Mouse (Mus musculus) spleen, postnatal 36 days (tissue): ENCODE measurements around the gene Sesn3.
"Not testable (repeated sequence)": the region's sequence is repeated elsewhere in the genome, so short reads cannot be mapped to it uniquely, and the experiment has no call there.

Experiments used
- DNase-seq, 2 experiments: peaks; one replicate each; pipeline ENCODE4 v3.0.0; 2022; ENCODE audit warnings: low spot score in 2 of 2, mixed read lengths in 1 of 2

Gene Sesn3

GRCm38 (mm10) chr9:14274986-14275720 is at the start of gene Sesn3:
Gene Sesn3, plus strand, starts transcription at chr9:14275067.
- DNase-seq: peak; percentile 89

DNA sequence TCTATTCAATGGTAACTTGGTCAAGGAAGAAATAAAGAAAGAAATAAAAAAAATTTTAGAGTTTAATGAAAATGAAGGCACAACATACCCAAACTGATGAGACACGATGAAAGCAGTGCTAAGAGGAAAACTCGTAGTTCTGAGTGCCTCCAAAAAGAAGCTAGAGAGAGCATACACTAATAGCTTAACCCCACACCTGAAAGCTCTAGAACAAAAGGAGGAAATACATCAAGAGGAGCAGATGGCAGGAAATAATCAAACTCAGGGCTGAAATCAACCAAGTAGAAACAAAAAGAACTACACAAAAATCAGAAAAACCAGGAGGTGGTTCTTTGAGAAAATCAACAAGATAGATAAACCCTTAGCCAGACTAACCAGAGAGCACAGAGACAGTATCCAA is 47.8 kb upstream of the Sesn3 start:
- DNase-seq: not testable (repeated sequence)

- no peak for DNase-seq
Observed at GRCm38 (mm10) chr9:14233702-14234373, 41.0 kb upstream of the Sesn3 start.

DNA sequence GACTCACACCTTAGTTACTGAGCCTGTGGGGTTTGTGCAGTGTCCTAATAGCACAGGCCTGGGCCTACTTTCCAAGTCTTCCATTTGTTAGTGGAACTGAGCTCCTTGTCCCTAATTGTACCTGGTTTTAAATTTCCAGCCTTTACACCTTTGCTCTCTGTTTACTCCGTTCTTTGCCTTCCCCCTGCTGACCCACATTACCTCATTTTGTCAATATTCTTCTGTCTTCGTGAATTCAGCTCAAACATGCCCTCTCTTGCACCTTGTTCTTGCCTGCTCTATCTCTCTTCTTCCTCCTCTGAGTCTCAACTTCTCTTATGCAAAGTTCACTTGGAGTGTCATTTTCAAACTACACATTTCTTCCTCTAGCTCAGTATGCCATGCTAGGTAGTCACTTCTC is 39.6 kb upstream of the Sesn3 start:
- no peak for DNase-seq

GRCm38 (mm10) chr9:14241003-14241402 is 33.9 kb upstream of the Sesn3 start:
- DNase-seq: not testable (repeated sequence)

GRCm38 (mm10) chr9:14242308-14242707 is 32.6 kb upstream of the Sesn3 start:
- DNase-seq: no peak

DNA sequence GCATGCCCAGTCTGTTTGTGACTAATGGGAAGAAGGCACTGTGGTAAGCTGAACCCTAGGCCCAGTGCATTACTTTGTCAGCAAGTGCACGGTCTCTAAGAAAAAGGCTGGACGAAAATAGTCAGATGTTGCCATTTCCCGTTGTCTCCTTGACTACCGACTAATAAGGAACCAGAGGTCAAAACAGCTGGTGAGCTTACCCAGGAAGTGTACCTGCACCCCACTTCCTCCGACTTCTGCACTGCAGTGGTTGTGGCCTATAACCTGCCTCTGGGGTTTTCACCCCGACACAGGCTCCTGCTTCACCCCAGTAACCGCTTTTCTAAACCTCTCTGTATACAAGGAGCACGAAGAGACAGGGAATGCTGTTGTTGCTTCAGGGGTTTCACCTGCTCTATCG is 30.3 kb upstream of the Sesn3 start:
- peak; percentile 80 to 81 for DNase-seq

DNA sequence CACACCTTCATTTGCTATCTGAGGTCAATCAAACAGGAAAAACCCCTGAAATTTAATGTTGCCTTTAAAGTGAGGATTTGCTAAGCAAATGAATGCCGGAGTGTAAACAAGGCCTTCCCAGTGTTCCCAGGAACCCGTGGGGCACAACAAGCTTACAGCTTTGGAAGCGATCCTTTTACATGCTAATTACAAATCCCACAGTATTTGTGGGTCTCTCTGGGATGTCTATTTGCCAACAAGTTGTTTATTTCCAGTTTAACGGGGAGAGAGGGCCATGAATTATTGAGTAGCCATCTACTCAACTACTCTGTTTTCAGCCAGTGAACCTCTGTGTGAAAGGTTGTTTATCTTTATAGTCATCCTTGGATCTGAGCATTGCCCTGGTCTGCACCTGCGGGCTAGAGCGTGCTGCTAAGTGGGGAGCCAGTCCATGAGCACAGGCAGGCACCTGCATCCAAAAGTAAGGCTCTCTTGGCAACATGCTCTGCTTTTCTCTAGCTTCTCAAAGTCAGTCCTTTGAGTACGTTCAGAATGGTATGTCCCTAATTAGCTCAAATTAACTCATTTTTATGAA is 29.8 kb upstream of the Sesn3 start:
- DNase-seq: no peak

GRCm38 (mm10) chr9:14246016-14246799 is 28.7 kb upstream of the Sesn3 start:
- no peak for DNase-seq

DNA sequence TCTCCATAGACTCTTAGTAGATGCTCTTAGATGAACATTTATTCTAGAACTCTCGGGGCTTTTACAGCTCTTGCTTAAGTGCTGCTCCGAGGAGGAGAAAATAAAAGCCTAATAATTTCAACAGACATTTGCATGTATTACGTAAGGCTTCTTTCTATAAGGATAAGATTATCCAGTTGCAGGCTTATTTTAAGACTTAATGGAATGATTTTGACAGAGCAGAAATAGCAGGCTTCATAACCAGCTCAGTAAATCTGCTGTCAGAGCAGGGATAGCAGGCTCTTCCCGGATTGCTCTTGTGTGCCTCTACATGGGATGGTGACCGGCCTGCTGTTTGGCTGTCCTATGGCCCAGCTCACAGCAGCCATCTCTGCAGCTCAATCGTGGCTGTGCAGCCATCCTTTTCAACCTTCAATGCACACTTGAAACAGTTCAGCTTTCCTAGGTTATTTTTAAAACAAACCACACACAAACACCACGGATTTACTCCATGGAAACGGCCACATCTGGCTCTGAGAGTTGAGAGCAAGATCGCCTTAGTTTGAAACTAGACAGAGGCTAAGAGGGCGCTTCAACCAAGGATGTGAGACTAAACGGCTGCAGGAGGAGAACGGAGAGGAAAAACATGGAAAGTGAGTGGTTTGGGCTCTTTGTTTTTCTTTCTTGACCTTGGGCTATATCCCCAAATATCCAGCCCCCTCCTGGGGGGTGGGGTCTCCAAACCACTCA is 27.2 kb upstream of the Sesn3 start:
- no peak for DNase-seq

DNA sequence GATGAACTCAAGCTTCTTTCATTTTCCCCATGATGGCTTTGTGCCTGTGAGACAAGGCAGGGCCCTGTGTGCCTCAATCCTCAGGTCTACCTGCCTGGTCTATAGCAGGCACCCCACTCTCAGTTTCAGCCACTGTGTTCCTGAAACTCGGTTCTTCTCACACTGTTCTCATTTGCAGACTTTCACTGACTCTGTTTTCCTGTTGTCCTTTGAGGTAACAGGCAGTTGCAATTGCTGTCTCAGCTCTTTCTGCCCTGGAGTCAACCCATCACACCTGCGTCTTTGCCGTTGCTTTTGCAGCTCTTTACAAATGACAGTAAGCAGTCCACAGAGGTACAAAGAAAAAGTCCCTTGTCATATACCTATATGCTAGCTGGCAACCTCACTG is 26.7 kb upstream of the Sesn3 start:
- DNase-seq: no peak

GRCm38 (mm10) chr9:14261150-14261549 is 13.7 kb upstream of the Sesn3 start:
- no peak for DNase-seq

GRCm38 (mm10) chr9:14262568-14262972 is 12.3 kb upstream of the Sesn3 start:
- DNase-seq: peak; percentile 22 to 38

DNA sequence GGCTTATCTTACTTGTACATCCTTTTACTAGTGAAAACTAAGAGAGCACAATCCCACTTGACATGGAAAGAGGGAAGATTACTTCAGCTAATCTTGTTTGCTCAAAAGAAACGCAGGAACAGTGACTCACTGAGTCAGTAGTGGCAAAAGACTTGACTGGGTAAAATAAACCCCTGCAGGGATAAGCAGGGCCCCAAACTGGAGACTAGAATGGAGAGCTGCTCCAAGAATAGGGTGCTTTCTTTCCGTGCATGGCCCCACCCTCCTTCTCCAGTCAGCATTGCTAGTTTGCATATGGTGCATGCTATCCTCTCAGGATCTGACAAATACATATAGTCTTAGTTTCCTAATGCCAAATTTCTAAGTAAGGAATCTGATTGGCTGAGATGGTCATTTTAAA is 8.4 kb upstream of the Sesn3 start:
- DNase-seq: no peak

- no peak for DNase-seq
Observed at GRCm38 (mm10) chr9:14268578-14268977, 6.3 kb upstream of the Sesn3 start.

- no peak for DNase-seq
Observed at GRCm38 (mm10) chr9:14272921-14273320, 1.9 kb upstream of the Sesn3 start.

GRCm38 (mm10) chr9:14274586-14274985 is 281 bp upstream of the Sesn3 start:
- no peak for DNase-seq

GRCm38 (mm10) chr9:14275792-14276480 is 1.1 kb downstream of the Sesn3 start:
- peak; percentile 99 for DNase-seq

- peak; percentile 66 to 70 for DNase-seq
Observed at GRCm38 (mm10) chr9:14276481-14277287, 1.8 kb downstream of the Sesn3 start.

DNA sequence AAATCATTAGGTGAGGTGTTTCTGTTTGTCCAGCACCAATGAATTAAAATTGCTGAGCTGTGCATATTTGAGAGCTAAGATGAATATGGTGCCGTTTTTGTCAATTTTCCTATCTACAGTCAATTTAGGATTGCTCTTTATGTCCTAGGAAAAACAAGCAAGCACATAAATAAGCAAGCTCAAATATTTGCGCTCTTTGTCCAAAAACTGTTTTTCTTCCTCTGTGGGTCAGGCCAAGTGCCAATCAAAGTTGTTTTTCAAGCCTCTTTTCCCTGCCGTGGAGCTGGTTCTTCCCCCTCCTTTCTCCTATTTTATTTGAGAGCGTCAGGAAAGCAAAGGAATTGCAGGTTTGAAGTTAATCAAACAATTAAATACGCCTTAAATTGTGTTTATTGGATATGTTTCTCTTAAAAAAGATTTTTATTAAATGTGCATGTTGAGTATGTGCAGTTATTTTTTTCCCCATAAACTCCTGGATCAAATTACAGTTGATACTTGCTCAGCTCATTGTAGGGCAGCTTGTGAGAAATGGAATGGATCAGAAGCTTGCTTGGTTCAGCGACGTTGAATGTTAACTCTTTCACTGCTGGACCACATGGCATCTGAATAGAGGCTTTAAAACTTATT is 2.6 kb downstream of the Sesn3 start:
- DNase-seq: no peak
